Mouse (Mus musculus) liver, embryonic 16.5 days (tissue): ENCODE results near the gene Atp5d. TPM values are rescaled to one million over a fixed set of nuclear protein-coding genes. Genes with fewer than 3 reads are reported as not detected.

Source experiments
- ATAC-seq: fragments of 200-750 bp; cut with Nextera tagmentation; 2 replicates; pipeline ENCODE4 v1.8.0; 2017; ENCODE audit warnings: low read depth, mild to moderate bottlenecking, moderate number of reproducible peaks, moderate library complexity
- H3K27ac ChIP-seq: fragments of 300-500 bp; sonication (generic); 2 replicates; pipeline ENCODE4 v1.5.1; 2014; ENCODE audit warnings: mild to moderate bottlenecking, low read length
- H3K27me3 ChIP-seq: fragments of 300-500 bp; sonication (generic); 2 replicates; pipeline ENCODE4 v1.6.1; 2014; ENCODE audit warnings: low read depth, low read length, mixed read lengths; ENCODE audit not compliant: control insufficient read depth, insufficient read depth
- H3K36me3 ChIP-seq: fragments of 300-500 bp; sonication (generic); 2 replicates; pipeline ENCODE4 v1.6.1; 2014; ENCODE audit warnings: mild to moderate bottlenecking; ENCODE audit not compliant: control insufficient read depth, insufficient read depth
- H3K4me1 ChIP-seq: fragments of 300-500 bp; sonication (generic); 2 replicates; pipeline ENCODE4 v1.6.1; 2014; ENCODE audit warnings: low read depth, low read length, mixed read lengths; ENCODE audit not compliant: control insufficient read depth
- H3K4me2 ChIP-seq: fragments of 300-500 bp; sonication (generic); 2 replicates; pipeline ENCODE4 v1.6.1; 2014; ENCODE audit warnings: low read depth, low read length, mixed read lengths
- H3K4me3 ChIP-seq: fragments of 300-500 bp; sonication (generic); 2 replicates; pipeline ENCODE4 v1.5.1; 2014; ENCODE audit warnings: low read depth, mild to moderate bottlenecking, low read length
- H3K9ac ChIP-seq: fragments of 300-500 bp; sonication (generic); 2 replicates; pipeline ENCODE4 v1.6.1; 2014; ENCODE audit warnings: low read depth, low read length
- H3K9me3 ChIP-seq: fragments of 300-500 bp; sonication (generic); replicated peaks from 2 replicates; pipeline ENCODE4 v1.6.1; 2016; ENCODE audit warnings: low read length; ENCODE audit not compliant: control insufficient read depth
- WGBS: fragments of 180-500 bp; shearing (Covaris S2); extraction: QIAGEN DNeasy Blood & Tissue Kit; methylation state at CpG from one replicate; pipeline ENCODE4 v1.1.7; 2014; ENCODE audit not compliant: insufficient replicate concordance; 5-methylcytosine and 5-hydroxymethylcytosine counted together
- polyA plus RNA-seq: library from polyadenylated mRNA; unstranded; fragments of >200 nt; fragmentation: Nextera tagmentation; extraction: Ambion mirVana; gene quantifications from 2 replicates; pipeline ENCODE4 v1.2.1, GENCODE M21; 2015

Gene Atp5d
- polyA plus RNA-seq, 1 experiment from 2014 or later: 309 TPM

DNA sequence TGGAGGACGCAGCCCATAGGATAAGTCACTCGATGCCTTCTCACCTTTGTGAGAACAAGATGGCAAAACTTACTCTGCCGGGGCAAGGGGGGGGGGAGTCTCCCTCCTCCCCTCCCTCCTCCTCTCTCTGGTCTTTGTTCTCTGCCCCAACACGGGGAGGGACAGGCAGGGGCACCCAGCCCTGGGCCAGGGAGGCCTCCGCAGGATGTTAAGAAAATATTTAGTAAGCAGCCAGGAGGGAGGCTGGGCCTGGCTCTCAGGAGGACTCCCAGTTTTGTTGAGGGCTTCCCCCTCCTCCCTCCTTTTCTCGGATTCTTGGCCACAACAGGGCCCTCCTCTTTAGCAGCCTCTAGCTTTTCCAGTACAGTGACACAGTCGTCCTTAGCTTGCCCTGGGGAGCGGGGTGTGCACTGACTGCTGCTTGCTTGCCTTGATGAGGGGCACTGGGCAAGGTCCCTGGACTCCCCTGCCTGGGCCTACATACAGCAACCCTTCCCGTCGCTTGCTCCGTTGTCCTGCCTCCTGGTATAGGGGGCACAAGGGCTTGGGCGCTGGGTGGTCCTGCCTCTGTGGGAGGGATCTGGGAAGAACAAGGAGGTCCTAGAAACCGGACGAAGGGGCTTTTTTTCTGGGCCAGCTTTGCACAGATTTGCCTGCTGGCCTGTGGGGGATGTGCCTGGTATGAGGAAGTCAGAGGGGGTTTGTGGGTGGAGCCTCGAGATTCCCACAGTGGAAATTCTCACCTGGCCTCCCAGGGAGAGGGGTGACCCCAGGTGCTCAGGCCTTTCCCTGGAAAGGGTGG, 13.8 kb downstream of the Atp5d start:
- H3K4me2 ChIP-seq: peak overlapping the region; percentile 98
- peak overlapping the region; percentile 99 for H3K27ac ChIP-seq
- H3K4me3 ChIP-seq: peak overlapping the region; percentile 93
- H3K9me3 ChIP-seq: no peaks in the 10 kb centered on the region
- H3K27me3 ChIP-seq: no peaks in the 10 kb centered on the region
- peaks cover 83% of the 10 kb centered on the region for H3K4me1 ChIP-seq
- peak overlapping the region; percentile 88 for H3K9ac ChIP-seq
- no peak for ATAC-seq
- peaks cover 48% of the 10 kb centered on the region for H3K36me3 ChIP-seq
- 39% methylated on average over 14 of the region's 15 CpGs for WGBS

DNA sequence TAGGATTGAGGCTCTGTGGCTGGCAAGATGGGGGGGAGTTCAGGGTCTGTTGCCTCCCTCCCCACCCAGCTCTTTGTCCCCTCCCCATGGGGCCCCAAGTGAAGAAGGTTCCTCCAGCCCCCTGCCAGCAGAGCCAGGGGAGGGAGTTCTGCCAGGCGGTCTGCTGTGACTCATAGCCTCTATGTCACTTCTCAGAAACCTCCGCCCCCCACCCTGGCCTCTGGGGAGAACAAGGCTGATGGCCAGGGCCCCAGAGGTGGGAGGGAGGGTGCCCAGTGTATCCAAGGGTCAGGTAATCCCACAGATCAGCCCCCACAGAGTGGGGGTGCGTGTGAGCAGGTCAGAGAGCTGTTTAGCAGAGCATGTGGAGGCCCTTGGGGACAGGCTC, 14.4 kb downstream of the Atp5d start:
- H3K4me1 ChIP-seq: peaks cover 83% of the 10 kb centered on the region
- WGBS: 49% methylated on average over 3 of the region's 3 CpGs

DNA sequence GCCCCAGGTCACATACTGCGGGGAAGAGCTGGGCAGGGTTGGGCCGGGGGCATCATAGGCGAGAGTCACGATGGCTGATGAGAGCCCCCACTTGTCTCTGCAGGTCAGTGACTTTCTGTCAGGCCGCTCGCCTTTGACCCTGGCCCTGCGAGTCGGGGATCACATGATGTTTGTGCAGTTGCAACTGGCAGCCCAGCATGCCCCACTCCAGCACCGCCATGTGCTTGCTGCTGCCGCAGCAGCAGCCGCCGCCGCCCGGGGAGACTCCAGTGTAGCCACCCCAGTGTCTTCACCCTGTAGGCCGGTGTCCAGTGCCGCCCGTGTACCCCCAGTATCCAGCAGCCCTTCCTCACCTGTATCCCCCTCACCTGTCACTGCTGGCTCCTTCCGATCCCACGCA, 15.3 kb downstream of the Atp5d start:
- 86% methylated on average over 19 of the region's 19 CpGs for WGBS
- H3K27ac ChIP-seq: peak overlapping the region; percentile 99
- H3K36me3 ChIP-seq: peaks cover 51% of the 10 kb centered on the region
- H3K4me2 ChIP-seq: peak overlapping the region; percentile 98; the same call in 1 of the 2 replicates
- peaks cover 86% of the 10 kb centered on the region for H3K4me1 ChIP-seq
- no peaks in the 10 kb centered on the region for H3K27me3 ChIP-seq
- H3K9me3 ChIP-seq: no peaks in the 10 kb centered on the region
- H3K4me3 ChIP-seq: peak overlapping the region; percentile 16; the same call in 1 of the 2 replicates
- ATAC-seq: no peak
- peak overlapping the region; percentile 26; the same call in 1 of the 2 replicates for H3K9ac ChIP-seq

More for the DNA sequence above, 14.4 kb downstream of the Atp5d start:
- Histone ChIP-seq H3K9ac (peak overlapping the region; percentile 88; the same call in 1 of the 2 replicates), H3K4me3 (peak overlapping the region; percentile 93), H3K9me3 (no peaks in the 10 kb centered on the region), H3K4me2 (peak overlapping the region; percentile 98), H3K27ac (peak overlapping the region; percentile 99), H3K36me3 (peaks cover 51% of the 10 kb centered on the region), H3K27me3 (no peaks in the 10 kb centered on the region)
- no peak for ATAC-seq

DNA sequence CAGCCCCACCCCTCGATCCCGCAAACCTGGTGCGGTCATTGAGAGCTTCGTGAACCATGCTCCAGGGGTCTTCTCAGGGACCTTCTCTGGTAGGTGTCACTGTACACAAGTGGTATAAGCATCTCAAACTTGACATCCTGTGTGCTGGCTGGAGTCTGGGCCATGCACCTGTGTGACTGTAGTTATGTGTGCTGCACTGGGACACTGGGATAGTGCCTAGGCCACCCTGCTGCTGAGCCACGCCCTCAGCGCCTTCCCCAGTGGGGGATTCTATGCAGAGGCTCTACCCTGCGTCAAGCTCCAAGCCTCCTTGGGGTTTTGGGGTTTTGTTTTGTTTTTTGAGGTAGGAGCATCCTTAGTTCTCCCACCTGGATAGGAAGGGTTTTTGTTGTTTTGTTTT, 16.0 kb downstream of the Atp5d start:
- H3K9me3 ChIP-seq: no peaks in the 10 kb centered on the region
- H3K9ac ChIP-seq: no peak overlapping the region
- 81% methylated on average over 7 of the region's 7 CpGs for WGBS
- H3K4me2 ChIP-seq: no peak overlapping the region
- H3K27me3 ChIP-seq: no peaks in the 10 kb centered on the region
- no peak for ATAC-seq
- H3K27ac ChIP-seq: no peak overlapping the region
- no peak overlapping the region for H3K4me3 ChIP-seq
- H3K4me1 ChIP-seq: peaks cover 92% of the 10 kb centered on the region
- peaks cover 51% of the 10 kb centered on the region for H3K36me3 ChIP-seq

DNA sequence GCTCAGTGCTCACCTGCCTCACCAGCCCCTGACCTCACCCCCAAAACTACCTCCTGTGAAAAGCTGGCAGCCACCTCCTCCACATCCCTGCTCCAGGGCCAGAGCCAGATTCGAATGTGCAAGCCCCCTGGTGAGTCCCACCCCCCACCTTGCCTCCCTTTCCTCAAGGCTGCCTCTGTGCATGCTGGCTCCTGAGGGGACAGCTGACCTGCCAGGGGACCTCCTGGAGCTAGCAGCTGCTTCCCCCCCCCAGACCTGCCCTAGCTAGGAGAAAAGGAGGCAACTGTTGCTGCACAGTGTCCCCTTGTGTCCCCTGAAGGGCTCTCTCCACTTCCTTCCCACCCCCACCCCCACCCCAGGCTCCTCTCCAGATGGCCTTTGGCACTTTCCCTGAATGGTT, 16.8 kb downstream of the Atp5d start:
- no peak for ATAC-seq
- H3K9me3 ChIP-seq: no peaks in the 10 kb centered on the region
- H3K4me3 ChIP-seq: no peak overlapping the region
- H3K4me1 ChIP-seq: peaks cover 93% of the 10 kb centered on the region
- H3K27me3 ChIP-seq: no peaks in the 10 kb centered on the region
- H3K9ac ChIP-seq: no peak overlapping the region
- H3K36me3 ChIP-seq: peaks cover 51% of the 10 kb centered on the region
- no peak overlapping the region for H3K27ac ChIP-seq
- no peak overlapping the region for H3K4me2 ChIP-seq
- 79% methylated on average over 1 of the region's 1 CpGs for WGBS

DNA sequence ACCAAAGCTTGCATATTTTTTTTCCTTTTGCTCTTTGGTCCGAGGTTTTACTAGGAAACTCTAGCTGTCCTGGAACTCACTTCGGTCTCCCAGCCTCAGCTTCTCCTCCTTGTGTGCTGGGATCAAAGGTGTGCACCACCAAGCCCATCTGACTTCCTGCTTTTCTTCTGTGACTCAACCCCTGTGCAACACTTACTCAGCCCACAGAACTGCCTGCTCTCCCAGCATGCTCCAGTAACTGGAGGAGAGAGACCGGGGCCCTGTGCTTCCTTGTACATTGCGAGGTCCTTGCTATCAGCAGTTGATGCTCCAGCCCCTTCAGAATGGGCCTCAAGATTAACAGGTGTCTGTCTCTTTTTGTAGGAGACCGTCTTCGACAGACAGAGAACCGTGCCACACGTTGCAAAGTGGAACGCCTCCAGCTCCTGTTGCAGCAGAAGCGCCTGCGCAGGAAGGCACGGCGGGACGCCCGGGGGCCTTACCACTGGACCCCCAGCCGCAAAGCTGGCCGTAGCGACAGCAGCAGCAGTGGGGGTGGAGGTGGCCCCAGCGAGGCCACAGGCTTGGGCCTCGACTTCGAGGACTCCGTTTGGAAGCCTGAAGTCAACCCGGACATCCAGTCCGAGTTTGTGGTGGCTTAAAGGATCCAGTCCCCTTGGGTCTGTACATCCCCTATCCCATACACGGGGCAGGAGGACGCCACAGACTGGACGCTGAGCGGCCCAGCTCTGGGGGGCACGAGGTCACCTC, 17.7 kb downstream of the Atp5d start:
- H3K36me3 ChIP-seq: peaks cover 51% of the 10 kb centered on the region
- H3K9me3 ChIP-seq: no peaks in the 10 kb centered on the region
- ATAC-seq: no peak
- 0 out of 2 replicates have a peak overlapping the region, but pooled peaks have one; percentile 10 for H3K27ac ChIP-seq
- WGBS: 78% methylated on average over 29 of the region's 29 CpGs
- no peaks in the 10 kb centered on the region for H3K27me3 ChIP-seq
- no peak overlapping the region for H3K4me2 ChIP-seq
- no peak overlapping the region for H3K4me3 ChIP-seq
- H3K4me1 ChIP-seq: peaks cover 93% of the 10 kb centered on the region
- H3K9ac ChIP-seq: no peak overlapping the region

DNA sequence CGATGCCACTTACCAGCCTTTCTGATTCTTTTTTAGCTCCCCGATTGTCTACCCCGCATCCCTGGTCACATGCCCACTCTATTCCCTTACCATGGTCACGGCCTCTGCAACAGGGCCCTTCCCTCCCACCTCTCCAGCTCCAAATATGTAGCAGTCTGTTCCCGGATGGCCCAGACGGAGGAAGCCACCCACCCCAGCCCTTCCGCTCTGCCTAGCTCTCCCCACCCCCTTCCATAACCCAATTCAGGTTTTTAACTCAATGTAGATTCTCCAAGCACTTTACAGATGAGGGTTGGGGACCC, 18.3 kb downstream of the Atp5d start:
- WGBS: 86% methylated on average over 7 of the region's 7 CpGs
- no peak for ATAC-seq
- Histone ChIP-seq H3K9ac (no peak overlapping the region), H3K4me1 (peaks cover 93% of the 10 kb centered on the region), H3K27ac (no peak overlapping the region), H3K9me3 (no peaks in the 10 kb centered on the region), H3K4me3 (no peak overlapping the region), H3K27me3 (no peaks in the 10 kb centered on the region), H3K4me2 (no peak overlapping the region), H3K36me3 (peaks cover 47% of the 10 kb centered on the region)

DNA sequence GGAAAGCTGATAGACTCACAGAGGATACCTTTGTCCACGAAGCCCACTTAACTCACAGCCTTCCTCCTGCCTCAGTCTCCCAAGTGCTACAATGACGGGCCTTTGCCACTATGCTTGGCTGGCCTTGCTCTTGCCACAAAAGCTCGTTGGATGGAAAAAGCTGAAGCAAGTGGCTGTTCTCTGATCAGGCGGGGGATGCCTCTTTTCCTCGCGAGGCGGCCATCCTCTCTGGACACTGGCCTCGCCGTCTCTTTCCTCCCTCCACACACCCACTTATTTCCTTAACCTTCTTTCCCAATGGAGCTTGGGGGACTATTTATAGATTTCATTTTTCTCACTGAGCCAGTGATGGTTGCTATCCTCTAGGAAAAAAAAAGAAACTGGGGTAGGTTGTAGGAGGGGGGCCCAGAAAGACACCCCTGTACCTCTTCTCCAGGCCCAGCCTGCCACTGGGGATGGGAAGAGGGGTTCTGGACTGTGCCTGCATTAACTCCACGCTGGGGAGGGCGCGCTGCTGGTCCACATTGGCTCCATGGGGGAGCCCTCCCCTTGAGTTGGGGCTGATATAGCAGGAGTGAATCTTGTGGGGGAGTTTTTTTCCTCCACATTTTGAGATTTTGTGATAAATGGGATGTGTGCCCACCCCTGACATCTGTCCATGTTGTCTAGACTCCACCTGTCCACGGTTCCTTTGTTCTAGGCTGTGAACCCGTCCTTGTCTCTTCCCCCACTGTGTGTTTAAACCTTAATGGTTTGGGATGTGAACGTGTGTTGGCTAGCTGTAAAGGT, 18.9 kb downstream of the Atp5d start:
- no peak overlapping the region for H3K4me2 ChIP-seq
- no peak for ATAC-seq
- H3K27me3 ChIP-seq: no peaks in the 10 kb centered on the region
- no peak overlapping the region for H3K27ac ChIP-seq
- H3K36me3 ChIP-seq: peaks cover 43% of the 10 kb centered on the region
- no peaks in the 10 kb centered on the region for H3K9me3 ChIP-seq
- H3K9ac ChIP-seq: no peak overlapping the region
- H3K4me3 ChIP-seq: no peak overlapping the region
- H3K4me1 ChIP-seq: peaks cover 93% of the 10 kb centered on the region
- 73% methylated on average over 15 of the region's 15 CpGs for WGBS
